Mouse (Mus musculus): ENCODE results near the gene Nipsnap2. TPM values are rescaled to one million over a fixed set of nuclear protein-coding genes. Genes with fewer than 3 reads are reported as not detected.

Nipsnap2 gene
- polyA plus RNA-seq, 2 experiments: 15.9 to 22.6 TPM

DNA sequence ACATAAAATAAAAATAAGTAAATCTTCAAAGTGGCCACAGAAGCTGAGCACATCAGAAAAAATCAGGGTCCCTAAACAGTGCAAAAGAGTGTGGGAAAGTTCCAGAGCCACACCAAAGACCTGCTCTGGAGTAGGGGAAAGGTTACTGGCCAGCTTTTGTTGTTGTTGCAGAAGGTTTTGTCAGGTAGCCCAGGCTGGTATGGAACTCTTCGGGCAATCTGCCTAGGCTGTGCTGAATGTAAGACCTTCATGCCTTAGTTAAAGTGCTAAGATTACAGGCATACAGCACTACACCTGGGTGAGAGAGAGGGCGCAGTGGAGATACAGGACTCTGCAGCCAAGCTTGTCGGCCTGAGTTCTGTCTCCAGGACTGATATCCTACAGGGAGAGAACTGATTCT, 49.8 kb downstream of the Nipsnap2 start:
- TF ChIP-seq EP300 (IDR thresholded peaks at IDR 0.05; ENCODE audit: low read depth): no peak
- no peak for TF ChIP-seq CTCF (IDR thresholded peaks at IDR 0.05; ENCODE audit: low read depth)

DNA sequence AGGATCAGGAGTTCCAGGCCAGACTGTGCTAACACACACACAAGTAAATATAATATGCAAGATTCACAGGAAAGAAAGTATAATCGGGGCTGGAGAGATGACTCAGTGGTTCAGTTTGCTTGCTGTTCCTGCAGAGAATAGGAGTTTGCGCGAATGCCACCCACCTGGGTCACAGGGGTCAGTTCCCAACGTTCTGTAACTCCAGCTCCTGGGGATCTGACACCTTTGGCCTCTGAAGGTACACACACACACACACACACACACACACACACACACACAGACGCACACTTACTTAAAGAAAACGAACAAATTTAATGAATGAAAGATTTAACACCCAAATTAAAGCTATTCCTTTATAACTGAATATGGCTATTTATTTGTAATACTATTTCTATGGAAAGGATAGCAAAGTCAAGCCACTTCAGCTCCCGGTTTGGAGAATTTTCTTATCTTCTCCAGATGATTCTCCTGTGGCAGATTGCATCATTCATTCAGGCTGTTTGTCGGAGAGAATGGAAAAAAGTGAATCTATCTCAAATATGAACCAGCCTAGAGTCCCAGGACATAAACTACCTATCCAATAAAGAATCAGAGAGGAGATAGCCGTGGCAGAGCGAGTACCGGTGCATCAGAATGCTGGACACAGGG, 53.6 kb downstream of the Nipsnap2 start:
- DNase-seq (ENCODE audit: low read depth in 3 of 3, low spot score in 3 of 3): peak in 1 of 3 experiments; percentile 24
- TF ChIP-seq CTCF (IDR thresholded peaks at IDR 0.05; ENCODE audit: low read depth): no peak
- no peak for TF ChIP-seq EP300 (IDR thresholded peaks at IDR 0.05; ENCODE audit: low read depth)
- WGBS (ENCODE audit: insufficient replicate concordance): 29% methylated on average over 11 of the region's 11 CpGs
- no peaks in the 10 kb centered on the region for H3K9me3 ChIP-seq (ENCODE audit: control insufficient read depth, low read length)
- H3K36me3 ChIP-seq (replicated peaks; ENCODE audit: control insufficient read depth, insufficient read depth, low read depth): no peaks in the 10 kb centered on the region
- no peak; the same call in 1 of the 2 replicates for ATAC-seq (ENCODE audit: insufficient read depth)
- H3K27me3 ChIP-seq (ENCODE audit: control insufficient read depth, insufficient read depth, low read length): no peaks in the 10 kb centered on the region
- H3K4me2 ChIP-seq (ENCODE audit: low read depth): peak overlapping the region; percentile 91
- peaks cover 7% of the 10 kb centered on the region in 2 experiments; a peak in 2 of 4 replicates for H3K4me1 ChIP-seq (replicated peaks; ENCODE audit: control insufficient read depth in 2 of 2, insufficient read depth in 2 of 2, low read length in 1 of 2)
- H3K27ac ChIP-seq: peak overlapping the region; percentile 44; the same call in 1 of the 2 replicates
- peak overlapping the region; percentile 78 to 80 for H3K4me3 ChIP-seq (ENCODE audit: insufficient read depth in 1 of 2, low read depth in 2 of 2, low read length in 2 of 2)
- peak overlapping the region; percentile 81 for H3K9ac ChIP-seq (replicated peaks)

More for the DNA sequence above, 49.8 kb downstream of the Nipsnap2 start:
- no peak overlapping the region for H3K4me3 ChIP-seq (ENCODE audit: insufficient read depth in 1 of 2, low read depth in 2 of 2, low read length in 2 of 2)
- no peaks in the 10 kb centered on the region for H3K27me3 ChIP-seq (ENCODE audit: control insufficient read depth, insufficient read depth, low read length)
- ATAC-seq (ENCODE audit: insufficient read depth) (no peak), DNase-seq (ENCODE audit: low read depth in 3 of 3, low spot score in 3 of 3) (no peak)
- no peak overlapping the region for H3K27ac ChIP-seq
- H3K36me3 ChIP-seq (replicated peaks; ENCODE audit: control insufficient read depth, insufficient read depth, low read depth): no peaks in the 10 kb centered on the region; the same call in 1 of the 2 replicates
- H3K4me1 ChIP-seq (replicated peaks; ENCODE audit: control insufficient read depth in 2 of 2, insufficient read depth in 2 of 2, low read length in 1 of 2): peaks cover 6 to 7% of the 10 kb centered on the region in 2 experiments; a peak in 2 of 4 replicates
- WGBS (ENCODE audit: insufficient replicate concordance): 77% methylated on average over 3 of the region's 3 CpGs
- no peak overlapping the region for H3K4me2 ChIP-seq (ENCODE audit: low read depth)
- no peak overlapping the region for H3K9ac ChIP-seq (replicated peaks)
- no peaks in the 10 kb centered on the region for H3K9me3 ChIP-seq (ENCODE audit: control insufficient read depth, low read length)

DNA sequence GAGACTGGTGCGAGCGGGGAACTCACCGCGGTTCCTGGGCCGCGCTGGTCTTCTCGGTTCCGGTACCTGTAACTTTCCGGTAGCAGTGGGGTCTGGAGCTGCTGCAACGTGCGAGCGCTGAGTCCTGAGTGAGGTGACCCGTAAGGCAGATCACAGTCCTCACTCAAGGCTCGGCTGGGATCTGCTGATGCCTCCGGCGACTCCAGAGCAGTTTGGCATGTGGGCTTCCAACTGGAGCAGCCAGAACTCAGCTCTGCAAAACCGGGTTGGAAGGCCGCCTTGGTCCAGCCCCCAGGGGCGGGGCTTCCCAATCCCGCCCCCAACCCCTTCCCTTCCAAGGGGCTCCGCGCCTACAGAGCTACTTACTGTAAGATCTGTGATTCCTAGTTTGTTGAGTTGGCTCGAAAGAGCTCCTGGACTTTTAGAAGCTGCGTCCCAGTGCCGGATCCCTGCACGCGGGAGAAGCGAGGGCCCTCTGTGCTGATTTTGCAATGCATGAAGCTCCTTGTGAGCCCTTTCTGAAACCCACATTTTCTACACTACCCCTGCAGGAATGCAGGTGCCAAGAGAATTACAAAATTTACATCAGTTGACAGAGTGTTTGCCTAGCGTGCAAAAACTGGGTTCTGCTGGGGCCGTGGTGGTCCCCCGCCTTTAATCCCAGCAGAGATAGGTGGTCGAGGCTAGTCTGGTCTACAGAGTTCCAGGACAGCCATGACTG, 54.3 kb downstream of the Nipsnap2 start:
- peak in 2 of 3 experiments; percentile 62 to 66 for DNase-seq (ENCODE audit: low read depth in 3 of 3, low spot score in 3 of 3)
- peak; percentile 78 for ATAC-seq (ENCODE audit: insufficient read depth)
- peak overlapping the region; percentile 91 for H3K4me2 ChIP-seq (ENCODE audit: low read depth)
- WGBS (ENCODE audit: insufficient replicate concordance): 2% methylated on average over 32 of the region's 32 CpGs
- peak overlapping the region; percentile 44; the same call in 1 of the 2 replicates for H3K27ac ChIP-seq
- peaks cover 7% of the 10 kb centered on the region in 2 experiments; a peak in 2 of 4 replicates for H3K4me1 ChIP-seq (replicated peaks; ENCODE audit: control insufficient read depth in 2 of 2, insufficient read depth in 2 of 2, low read length in 1 of 2)
- no peaks in the 10 kb centered on the region for H3K9me3 ChIP-seq (ENCODE audit: control insufficient read depth, low read length)
- H3K27me3 ChIP-seq (ENCODE audit: control insufficient read depth, insufficient read depth, low read length): no peaks in the 10 kb centered on the region
- TF ChIP-seq EP300 (IDR thresholded peaks at IDR 0.05; ENCODE audit: low read depth) (no peak), CTCF (IDR thresholded peaks at IDR 0.05; ENCODE audit: low read depth) (no peak)
- peak overlapping the region; percentile 78 to 80 for H3K4me3 ChIP-seq (ENCODE audit: insufficient read depth in 1 of 2, low read depth in 2 of 2, low read length in 2 of 2)
- no peaks in the 10 kb centered on the region for H3K36me3 ChIP-seq (replicated peaks; ENCODE audit: control insufficient read depth, insufficient read depth, low read depth)
- peak overlapping the region; percentile 81 for H3K9ac ChIP-seq (replicated peaks)

DNA sequence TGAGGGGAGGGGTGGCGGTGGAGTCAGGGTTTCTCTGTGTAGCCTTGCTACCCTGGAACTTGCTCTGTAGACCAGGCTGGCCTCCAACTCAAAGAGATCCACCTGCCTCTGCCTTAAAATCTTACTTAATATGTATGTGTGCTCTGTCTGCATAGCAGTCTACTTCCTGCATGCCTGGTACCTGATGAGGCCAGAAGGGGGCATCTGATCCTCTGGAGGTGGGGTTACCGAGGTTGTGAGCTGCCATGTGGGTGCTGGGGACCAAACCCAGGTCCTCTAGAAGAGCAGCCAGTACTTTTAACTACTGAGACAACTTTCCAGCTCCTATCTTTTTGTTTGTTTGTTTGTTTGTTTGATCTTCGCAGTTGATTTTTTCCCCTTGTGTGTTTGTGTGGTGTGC, 55.3 kb downstream of the Nipsnap2 start:
- 82% methylated on average over 3 of the region's 3 CpGs for WGBS (ENCODE audit: insufficient replicate concordance)
- no peak overlapping the region for H3K27ac ChIP-seq
- ATAC-seq (ENCODE audit: insufficient read depth): no peak
- H3K27me3 ChIP-seq (ENCODE audit: control insufficient read depth, insufficient read depth, low read length): no peaks in the 10 kb centered on the region
- DNase-seq (ENCODE audit: low read depth in 3 of 3, low spot score in 3 of 3): no peak
- no peaks in the 10 kb centered on the region for H3K36me3 ChIP-seq (replicated peaks; ENCODE audit: control insufficient read depth, insufficient read depth, low read depth)
- H3K9me3 ChIP-seq (ENCODE audit: control insufficient read depth, low read length): no peaks in the 10 kb centered on the region
- H3K4me1 ChIP-seq (replicated peaks; ENCODE audit: control insufficient read depth in 2 of 2, insufficient read depth in 2 of 2, low read length in 1 of 2): peaks cover 7% of the 10 kb centered on the region in 2 experiments; a peak in 2 of 4 replicates
- H3K4me3 ChIP-seq (ENCODE audit: insufficient read depth in 1 of 2, low read depth in 2 of 2, low read length in 2 of 2): no peak overlapping the region
- TF ChIP-seq CTCF (IDR thresholded peaks at IDR 0.05; ENCODE audit: low read depth) (peak; percentile 29; the same call in 1 of the 2 replicates), EP300 (IDR thresholded peaks at IDR 0.05; ENCODE audit: low read depth) (no peak)
- no peak overlapping the region for H3K4me2 ChIP-seq (ENCODE audit: low read depth)
- H3K9ac ChIP-seq (replicated peaks): no peak overlapping the region

GRCm38 (mm10) chr5:129782211-129782610, 57.3 kb downstream of the Nipsnap2 start:
- Histone ChIP-seq H3K27me3 (ENCODE audit: control insufficient read depth, insufficient read depth, low read length) (no peaks in the 10 kb centered on the region), H3K9ac (replicated peaks) (no peak overlapping the region), H3K4me3 (ENCODE audit: insufficient read depth in 1 of 2, low read depth in 2 of 2, low read length in 2 of 2) (no peak overlapping the region), H3K27ac (no peak overlapping the region), H3K4me1 (replicated peaks; ENCODE audit: control insufficient read depth in 2 of 2, insufficient read depth in 2 of 2, low read length in 1 of 2) (peaks cover 10 to 14% of the 10 kb centered on the region in 2 experiments), H3K9me3 (ENCODE audit: control insufficient read depth, low read length) (no peaks in the 10 kb centered on the region), H3K36me3 (replicated peaks; ENCODE audit: control insufficient read depth, insufficient read depth, low read depth) (no peaks in the 10 kb centered on the region), H3K4me2 (ENCODE audit: low read depth) (no peak overlapping the region)
- ATAC-seq (ENCODE audit: insufficient read depth) (no peak), DNase-seq (ENCODE audit: low read depth in 3 of 3, low spot score in 3 of 3) (peak in 1 of 3 experiments; percentile 33)
- WGBS (ENCODE audit: insufficient replicate concordance): 37% methylated on average over 3 of the region's 3 CpGs
- TF ChIP-seq CTCF (IDR thresholded peaks at IDR 0.05; ENCODE audit: low read depth): peak; percentile 68
- TF ChIP-seq EP300 (IDR thresholded peaks at IDR 0.05; ENCODE audit: low read depth): no peak
